Mouse (Mus musculus): ENCODE results near the gene Nemf. TPM values are rescaled to one million over a fixed set of nuclear protein-coding genes. Genes with fewer than 3 reads are reported as not detected.

The Nemf gene
- total RNA-seq, 4 experiments from 2014 or later, result 41.6 to 80.5 (median 55.2) TPM

Small RNA genes within 50 kb of the gene (microRNA-seq; reads per million reads assigned to microRNA genes)
- gene Gm47299 (0 to 0.18 reads per million in 2 experiments), gene Gm47305 (0 reads per million in 2 experiments)

Other genes starting within 250 kb of the Nemf start
- gene Rps29, start 198.0 kb downstream of the Nemf start, total RNA-seq (2022), result 1,000 to 10,000 TPM; 1,288 to 1,496 (median 1,367) TPM
- gene Lrr1, start 188.4 kb downstream of the Nemf start, total RNA-seq (2022), result not detected
- 100 to 1,000 TPM; 457 to 680 (median 548) TPM for gene Rpl36al, start 173.1 kb downstream of the Nemf start, total RNA-seq (2022)
- 10 to 100 TPM; 59.8 to 89.4 (median 61.3) TPM for gene Mgat2, start 173.0 kb downstream of the Nemf start, total RNA-seq (2022)
- gene Gm49383, start 160.1 kb downstream of the Nemf start, total RNA-seq (2022), result 1 to 10 TPM; 5.1 to 8.0 (median 5.8) TPM
- 1 to 10 TPM in 3 of 4 experiments, under 1 TPM in 1; 0.94 to 2.2 (median 1.5) TPM for gene Dnaaf2, start 158.7 kb downstream of the Nemf start, total RNA-seq (2022)
- gene Gm49384, start 152.9 kb downstream of the Nemf start, total RNA-seq (2022), result 1 to 10 TPM; 3.6 to 7.2 (median 5.3) TPM
- gene Pole2, start 129.0 kb downstream of the Nemf start, total RNA-seq (2022), result 1 to 10 TPM; 1.9 to 2.6 (median 2.4) TPM
- 10 to 100 TPM in 1 of 4 experiments, 1 to 10 TPM in 3; 5.8 to 10.7 (median 8.9) TPM for gene Klhdc1, start 116.0 kb downstream of the Nemf start, total RNA-seq (2022)
- gene Klhdc2, start 60.5 kb downstream of the Nemf start, total RNA-seq (2022), result 10 to 100 TPM; 65.7 to 67.2 (median 67.0) TPM
- gene Arf6, start 15.0 kb upstream of the Nemf start, total RNA-seq (2022), result 100 to 1,000 TPM; 108 to 148 (median 117) TPM
- under 1 TPM in 2 of 4 experiments, not detected in 2; 0.73 to 0.86 TPM for gene Gm9887, start 15.3 kb upstream of the Nemf start, total RNA-seq (2022)
- 10 to 100 TPM; 14.5 to 21.8 (median 18.3) TPM for gene Vcpkmt, start 225.9 kb upstream of the Nemf start, total RNA-seq (2022)